Mouse (Mus musculus) left cerebral cortex, adult 11 months (tissue): ENCODE measurements around the gene Gm11237.
"Not testable (repeated sequence)": the region's sequence is repeated elsewhere in the genome, so short reads cannot be mapped to it uniquely, and the experiment has no call there.

Experiments
- DNase-seq: peaks from one replicate; pipeline ENCODE4 v3.0.0; 2022; ENCODE audit warnings: low spot score

Gene Gm11237

GRCm38 (mm10) chr4:73622684-73623083 is at the start of gene Gm11237:
TSS of gene Gm11237 (plus strand) at chr4:73622984.
- DNase-seq, result not testable (repeated sequence)

- DNase-seq, result peak; percentile 2
Observed at GRCm38 (mm10) chr4:73599248-73599647, 23.5 kb upstream of the Gm11237 start.

- DNase-seq, result not testable (repeated sequence)
Observed at GRCm38 (mm10) chr4:73607581-73607980, 15.2 kb upstream of the Gm11237 start, which contains the start of gene Gm11238. TSS of gene Gm11238 (plus strand) at chr4:73607881.

GRCm38 (mm10) chr4:73637821-73638220 is 15.0 kb downstream of the Gm11237 start, which contains the start of gene Gm11236:
TSS of gene Gm11236 (plus strand) at chr4:73638121.
- not testable (repeated sequence) for DNase-seq

GRCm38 (mm10) chr4:73661864-73662263 is 39.1 kb downstream of the Gm11237 start:
- DNase-seq, result not testable (repeated sequence)

GRCm38 (mm10) chr4:73668054-73668453 is 45.3 kb downstream of the Gm11237 start, which contains the start of gene Gm11239:
TSS of gene Gm11239 (plus strand) at chr4:73668354.
- not testable (repeated sequence) for DNase-seq
